Comparison of ENCODE assay signal across 8 mouse cellular contexts in the genomic region with DNA sequence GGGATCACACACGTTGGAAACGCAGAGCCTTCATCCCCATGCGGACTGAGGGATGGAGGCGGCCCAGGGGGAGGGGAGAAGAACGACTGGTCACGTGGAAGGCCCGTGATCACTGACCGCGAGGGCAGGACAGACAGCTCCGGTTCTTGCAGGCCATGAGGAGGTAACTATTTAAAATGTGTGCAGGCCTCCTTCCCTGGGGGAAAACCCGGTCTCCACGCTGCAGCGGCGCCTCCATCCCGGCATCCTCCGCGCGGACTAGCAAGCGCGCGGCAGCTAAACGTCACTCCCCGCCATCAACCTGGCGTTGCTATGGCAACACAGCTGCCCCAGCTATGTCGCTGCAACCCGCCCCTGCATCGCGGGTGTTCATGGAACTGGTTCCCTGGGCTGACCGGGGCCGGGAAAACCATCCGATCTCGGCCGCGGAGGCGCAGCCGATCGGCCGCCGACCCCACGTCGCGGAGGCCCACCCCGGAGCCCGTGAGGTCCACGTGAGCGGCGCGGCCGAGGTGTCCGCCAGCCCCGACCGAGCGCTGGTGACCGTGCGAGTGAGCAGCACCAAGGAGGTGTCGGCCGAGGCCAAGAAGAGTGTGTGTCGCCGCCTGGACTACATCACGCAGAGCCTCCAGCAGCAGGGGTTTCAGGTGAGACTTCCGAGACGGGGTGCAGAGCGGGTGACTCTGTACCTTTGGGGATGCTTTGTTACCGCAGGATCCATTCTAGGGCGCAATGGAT. TPM values are rescaled to one million over a fixed set of nuclear protein-coding genes. Genes with fewer than 3 reads are reported as not detected.
DNase-seq lines count a peak whose midpoint lies in the region; ATAC-seq and TF ChIP-seq lines count a peak whose summit lies in the region.

No protein-coding gene starts in this region.

- H3K27me3 ChIP-seq in hindbrain, embryonic 11.5 days (ENCODE audit: control insufficient read depth, insufficient read depth, low read length): no peaks in the 10 kb centered on the region
- H3K27me3 ChIP-seq in lung, postnatal 0 days (replicated peaks; ENCODE audit: insufficient read depth, low read length): no peaks in the 10 kb centered on the region

- H3K9me3 ChIP-seq in hindbrain, embryonic 11.5 days (ENCODE audit: control insufficient read depth, low read length): no peaks in the 10 kb centered on the region
- no peaks in the 10 kb centered on the region for H3K9me3 ChIP-seq in lung, postnatal 0 days (ENCODE audit: low read length)

- TF ChIP-seq EP300 in lung, postnatal 0 days (IDR thresholded peaks at IDR 0.05): no peak

- no peak for TF ChIP-seq CTCF in lung, postnatal 0 days (IDR thresholded peaks at IDR 0.05)

- peak; percentile 97 for ATAC-seq in hindbrain, embryonic 11.5 days (ENCODE audit: low FRiP score)
- peak; percentile 93 for ATAC-seq in lung, postnatal 0 days

- peak overlapping the region; percentile 65 for H3K4me2 ChIP-seq in hindbrain, embryonic 11.5 days (replicated peaks; ENCODE audit: low read depth, low read length)
- peak overlapping the region; percentile 92 for H3K4me2 ChIP-seq in lung, postnatal 0 days (replicated peaks; ENCODE audit: low read depth, low read length)

- DNase-seq in NIH3T3 (ENCODE audit: low read depth): peak; percentile 94
- DNase-seq in cerebellum, adult 9-11 months: peak; percentile 92
- DNase-seq in frontal cortex, adult 2 months (ENCODE audit: extremely low spot score in 1 of 2, low spot score in 1 of 2): peak; percentile 83 to 93
- peak; percentile 92 for DNase-seq in hindbrain, embryonic 11.5 days (ENCODE audit: low spot score)
- DNase-seq in layer of hippocampus, postnatal 10 days (ENCODE audit: low spot score in 2 of 2): peak; percentile 87 to 91
- peak; percentile 90 for DNase-seq in lung, postnatal 0 days (ENCODE audit: low spot score)
- DNase-seq in ovary, postnatal 10 days (ENCODE audit: low spot score): peak; percentile 75
- peak; percentile 89 for DNase-seq in thymus, postnatal 0 days (ENCODE audit: low spot score)

- no peaks in the 10 kb centered on the region for H3K36me3 ChIP-seq in hindbrain, embryonic 11.5 days (ENCODE audit: control insufficient read depth, insufficient read depth, low read length)
- H3K36me3 ChIP-seq in lung, postnatal 0 days (ENCODE audit: insufficient read depth, low read length): no peaks in the 10 kb centered on the region

- peak overlapping the region; percentile 88 for H3K27ac ChIP-seq in hindbrain, embryonic 11.5 days (ENCODE audit: low read depth, low read length)
- H3K27ac ChIP-seq in lung, postnatal 0 days (ENCODE audit: low read length): 0 out of 2 replicates have a peak overlapping the region, but pooled peaks have one; percentile 20

- WGBS in hindbrain, embryonic 11.5 days: under 1% methylated on average over 64 of the region's 65 CpGs
- under 1% methylated on average over 65 of the region's 65 CpGs for WGBS in lung, postnatal 0 days

- peak overlapping the region; percentile 87 for H3K9ac ChIP-seq in hindbrain, embryonic 11.5 days (ENCODE audit: low read depth, low read length)
- peak overlapping the region; percentile 44; the same call in 1 of the 2 replicates for H3K9ac ChIP-seq in lung, postnatal 0 days (replicated peaks; ENCODE audit: low read depth)

- peak overlapping the region; percentile 76 for H3K4me3 ChIP-seq in hindbrain, embryonic 11.5 days (ENCODE audit: low read depth, low read length)
- peak overlapping the region; percentile 67 for H3K4me3 ChIP-seq in lung, postnatal 0 days (ENCODE audit: low read depth, low read length)

- no peaks in the 10 kb centered on the region for H3K4me1 ChIP-seq in hindbrain, embryonic 11.5 days (replicated peaks; ENCODE audit: control insufficient read depth, insufficient read depth, low read length)
- no peaks in the 10 kb centered on the region for H3K4me1 ChIP-seq in lung, postnatal 0 days (ENCODE audit: insufficient read depth, low read depth, low read length)

RNA-seq across cellular contexts. Expression of a gene that starts 0.5 kb away (rescaled TPM):
- 20.9 and 21.3 TPM in 2 replicates for polyA plus RNA-seq in frontal cortex, adult 2 months (2012; rRNA removed)
- polyA plus RNA-seq in hindbrain, embryonic 11.5 days (2014; fragmentation: Nextera tagmentation; extraction: Ambion mirVana): 33.2 and 35.0 TPM in 2 replicates
- 10 to 100 TPM; 23.7 to 28.7 TPM for total RNA-seq in layer of hippocampus, postnatal 10 days (2021)
- polyA plus RNA-seq in lung, postnatal 0 days (2015; fragmentation: Nextera tagmentation; extraction: Ambion mirVana): 8.1 and 8.5 TPM in 2 replicates
- 8.5 and 8.7 TPM in 2 replicates for polyA plus RNA-seq in thymus, postnatal 0 days (2015; fragmentation: Nextera tagmentation; extraction: Ambion mirVana)

Comparison
In these comparisons a context has a peak if more than half of its experiments do, and no peak if none do; other contexts are left out.
1. Peak in every context shown above with its lines: DNase-seq, ATAC-seq, H3K4me3 ChIP-seq and H3K27ac ChIP-seq.